Mouse (Mus musculus): Measurements from ENCODE around the gene Mtmr4.

GRCm38 (mm10) chr11:87617606-87618005 is 25.6 kb downstream of the Mtmr4 start:
- TF ChIP-seq GATA1 (IDR thresholded peaks at IDR 0.05; ENCODE audit: borderline replicate concordance, low read length), result no peak
- TF ChIP-seq FLI1 (IDR thresholded peaks at IDR 0.05; ENCODE audit: low read length), result no peak

Measured in megakaryocyte, embryonic 14.5 days (primary cell).